Mouse (Mus musculus) cerebellum, postnatal 4 days (tissue): ENCODE results near the gene Limch1.

Experiments
- DNase-seq, 2 experiments: peaks; one replicate each; pipeline ENCODE4 v3.0.0; 2022; ENCODE audit warnings: low spot score in 2 of 2, mixed read lengths in 1 of 2

Gene Limch1

DNA sequence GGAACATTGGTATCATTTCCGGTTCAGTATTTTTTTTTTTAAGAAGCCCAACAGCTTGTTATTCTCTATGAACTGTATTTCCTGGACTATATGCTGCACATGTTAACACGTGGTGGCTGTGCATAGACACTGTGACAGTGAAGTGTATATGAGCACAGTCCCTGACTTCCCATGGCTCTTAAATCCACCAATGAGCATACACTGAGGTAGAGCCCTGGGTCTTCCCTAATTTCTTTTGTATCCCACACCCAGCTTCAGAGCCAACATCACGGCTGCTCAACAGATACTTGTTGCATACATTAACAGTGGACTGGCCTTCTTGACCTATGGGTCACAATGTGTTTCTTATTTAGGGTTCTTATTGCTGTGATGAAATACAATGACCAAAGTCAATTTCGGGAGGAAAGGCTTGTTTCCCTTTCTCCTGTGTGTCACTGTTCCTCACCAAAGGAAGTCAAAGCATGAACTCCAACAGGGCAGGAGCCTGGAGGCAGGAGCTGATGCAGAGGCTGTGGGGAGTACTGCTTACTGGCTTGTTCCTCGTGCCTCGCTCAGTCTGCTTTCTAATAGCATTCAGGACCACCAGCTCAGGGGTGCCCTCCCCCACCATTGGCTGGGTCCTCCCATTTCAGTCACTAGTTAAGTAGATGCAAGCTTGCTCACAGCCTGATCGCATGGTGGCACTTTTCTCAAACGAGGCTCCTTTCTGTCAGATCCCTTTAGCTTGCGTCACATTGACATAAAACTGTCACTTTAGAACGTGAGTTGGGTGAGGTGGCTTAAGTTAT, 130.6 kb downstream of the Limch1 start:
- DNase-seq, result no peak

DNA sequence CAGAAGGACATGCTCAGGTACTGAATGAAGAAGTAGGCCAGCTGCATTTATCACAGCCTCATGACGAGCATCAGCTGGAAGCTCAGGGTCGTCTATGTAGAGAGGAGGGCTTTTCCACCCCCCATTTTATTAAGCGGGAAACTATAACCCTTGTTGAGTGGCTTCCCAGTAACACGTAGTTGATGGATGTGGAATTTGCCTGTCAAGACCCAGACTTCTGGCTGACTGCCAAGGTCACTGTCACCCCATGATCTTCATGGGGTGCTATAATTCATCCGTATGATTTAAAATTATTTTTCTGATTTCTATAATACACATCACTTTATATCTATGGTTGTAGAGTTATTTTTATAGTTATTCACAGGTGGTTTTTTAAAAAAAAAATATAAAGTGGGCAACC, 131.4 kb downstream of the Limch1 start:
- no peak for DNase-seq

DNA sequence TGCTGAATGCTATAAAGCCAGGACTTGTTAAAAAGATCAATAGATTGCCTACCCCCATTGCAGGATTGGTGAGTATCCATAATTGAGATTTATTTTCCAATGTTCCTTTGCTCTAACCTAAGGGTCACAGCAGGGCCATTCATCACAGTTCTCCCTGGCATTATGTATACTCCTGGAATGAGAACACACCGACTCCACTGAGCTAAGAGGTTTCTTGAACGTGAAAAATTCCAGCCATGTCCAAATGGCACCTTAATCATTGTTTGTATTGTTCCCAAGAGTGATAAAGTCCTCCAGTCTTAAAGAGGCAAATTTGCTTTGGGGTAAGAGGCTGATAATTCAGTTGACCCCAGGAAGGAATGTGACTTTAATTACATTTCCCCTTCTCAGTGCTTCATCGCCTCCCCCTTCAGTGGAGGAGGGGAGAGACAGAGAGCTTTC, 136.3 kb downstream of the Limch1 start:
- no peak for DNase-seq

DNA sequence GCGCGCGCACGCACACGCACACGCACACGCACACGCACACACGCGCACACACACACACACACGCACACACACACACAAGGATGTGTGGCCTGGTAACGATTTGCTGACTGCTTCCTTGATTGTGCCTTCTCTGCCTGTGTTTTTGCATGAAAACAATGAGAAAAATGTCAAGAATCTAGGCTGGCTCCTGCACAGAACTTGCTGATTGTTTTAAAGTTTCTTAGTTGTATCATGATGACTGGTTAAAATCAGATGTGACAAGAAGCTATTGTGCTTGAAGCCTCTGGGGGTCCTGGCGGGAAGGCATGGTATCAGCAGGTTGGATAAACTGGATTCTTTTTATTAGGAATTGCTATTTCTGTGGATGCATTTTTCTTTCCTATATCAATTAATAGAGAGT, 137.1 kb downstream of the Limch1 start:
- DNase-seq, result no peak

DNA sequence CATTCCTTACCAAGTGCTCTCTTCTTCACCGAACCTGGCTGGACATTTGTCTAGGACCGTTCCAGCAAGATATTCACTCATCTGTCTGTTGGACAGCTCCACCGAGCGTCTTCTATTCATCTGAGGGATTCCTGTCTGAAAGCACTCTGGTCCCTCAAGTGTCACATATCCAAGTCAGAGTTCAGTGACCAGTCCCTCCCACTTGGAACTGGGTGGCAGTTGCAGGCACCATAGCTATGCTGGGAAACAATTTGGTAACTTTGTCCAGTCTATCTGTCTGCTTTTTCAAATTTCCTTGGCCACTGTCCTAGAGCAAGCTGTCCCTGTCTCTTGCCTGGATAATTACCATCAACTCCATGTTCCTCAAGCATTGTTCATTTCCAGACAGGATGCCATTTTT, 138.9 kb downstream of the Limch1 start:
- no peak for DNase-seq

DNA sequence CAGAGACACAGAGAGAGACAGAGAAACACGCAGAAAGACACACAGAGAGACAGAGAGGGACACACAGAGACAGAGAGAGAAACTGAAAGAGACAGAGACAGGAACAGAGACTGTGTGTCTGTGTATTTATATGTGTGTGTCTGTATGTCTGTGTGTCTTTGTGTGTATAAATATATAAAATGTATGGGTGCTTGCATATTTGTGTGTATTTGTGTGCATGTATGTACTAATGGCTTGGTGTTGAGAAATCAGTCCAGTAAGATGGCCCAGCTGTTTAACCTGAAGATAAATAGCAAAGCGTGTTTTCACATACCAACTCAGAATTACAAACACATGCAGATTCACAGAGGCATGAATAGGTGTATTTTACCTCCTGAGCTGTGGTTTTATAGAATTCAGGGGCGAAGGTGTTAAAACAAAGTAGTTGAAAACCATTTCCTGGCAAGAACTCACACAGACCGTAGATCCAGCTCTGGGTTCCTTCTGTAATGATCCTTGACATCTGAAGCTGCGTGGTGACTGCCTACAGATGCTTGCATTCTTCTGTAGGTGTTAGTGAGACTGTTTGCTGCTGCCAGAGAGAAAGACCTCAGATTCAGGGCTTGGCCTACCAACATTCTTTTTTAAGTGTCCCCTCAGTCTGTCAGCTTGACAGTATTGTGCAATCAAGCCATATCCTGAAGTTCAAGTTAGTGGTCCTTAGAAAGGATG, 140.9 kb downstream of the Limch1 start:
- no peak for DNase-seq

DNA sequence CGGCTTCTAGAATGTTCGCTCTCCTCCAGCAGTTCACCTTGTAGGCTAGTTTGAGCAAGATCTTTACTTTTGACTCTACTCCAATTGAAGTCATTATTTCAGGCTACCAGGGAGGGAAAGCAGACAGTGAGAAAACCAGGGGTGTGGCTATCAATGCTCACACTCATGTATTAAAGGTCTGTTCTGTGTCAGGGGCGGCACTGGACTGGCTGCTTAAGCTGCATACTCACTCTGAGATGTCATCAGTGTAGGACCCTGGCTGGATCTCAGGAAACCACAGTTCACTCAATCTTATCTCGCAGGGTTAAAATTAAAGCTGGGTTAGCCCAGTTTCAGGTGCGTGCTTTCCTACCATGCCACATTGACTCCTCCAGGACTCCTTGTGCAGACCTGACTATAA, 142.4 kb downstream of the Limch1 start:
- no peak for DNase-seq

DNA sequence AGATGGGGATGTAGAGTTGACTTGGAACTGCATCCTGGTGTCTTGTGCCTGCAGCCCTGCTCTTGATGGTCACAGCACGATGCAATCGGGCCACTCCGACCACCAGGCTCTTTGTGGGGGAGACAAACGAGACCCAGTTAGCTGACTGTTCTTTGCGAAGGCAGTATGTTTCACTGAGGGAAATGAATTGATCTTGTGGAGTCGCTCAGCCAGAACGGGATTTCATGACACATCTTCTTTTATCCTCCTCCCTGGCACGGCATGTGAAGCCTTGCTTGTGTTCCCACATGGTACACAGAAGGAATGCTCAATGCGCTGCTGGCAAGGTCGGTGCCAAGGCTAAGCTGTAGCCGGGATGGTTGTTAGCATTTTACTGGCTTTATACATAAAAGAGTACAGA, 143.7 kb downstream of the Limch1 start:
- peak in 1 of 2 experiments; percentile 44 for DNase-seq

DNA sequence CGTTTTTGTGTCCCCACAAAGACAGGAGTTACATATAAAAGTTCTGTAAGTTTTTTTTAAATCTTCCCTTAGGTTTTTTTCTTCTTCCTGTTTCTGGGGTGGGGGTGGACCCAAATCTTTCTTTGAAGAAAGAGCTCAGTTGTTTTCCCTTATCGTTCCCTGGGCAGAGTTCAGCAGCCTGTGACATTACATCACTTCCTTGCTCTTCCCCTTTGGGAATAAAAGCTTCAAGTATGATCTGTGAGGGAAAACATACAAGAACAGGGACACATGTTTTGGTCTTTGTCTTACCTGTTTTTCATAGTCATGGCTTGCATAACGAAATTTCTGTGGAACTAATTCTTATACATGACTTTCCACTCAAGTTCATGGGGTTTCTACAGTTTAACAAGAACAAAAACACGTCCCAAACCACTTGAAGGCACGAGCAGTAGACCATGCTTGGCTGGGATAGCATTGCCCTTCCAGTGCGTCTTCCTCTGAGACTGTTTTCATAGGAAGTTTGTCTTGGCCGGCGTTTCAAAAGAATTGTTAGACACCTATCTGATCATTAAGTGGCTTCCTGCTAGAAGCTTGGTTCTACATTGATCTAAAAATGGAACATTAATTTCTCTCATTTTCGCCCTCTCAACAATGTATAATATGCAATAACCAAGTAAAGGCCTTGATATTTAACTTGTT, 150.0 kb downstream of the Limch1 start:
- DNase-seq, result no peak

DNA sequence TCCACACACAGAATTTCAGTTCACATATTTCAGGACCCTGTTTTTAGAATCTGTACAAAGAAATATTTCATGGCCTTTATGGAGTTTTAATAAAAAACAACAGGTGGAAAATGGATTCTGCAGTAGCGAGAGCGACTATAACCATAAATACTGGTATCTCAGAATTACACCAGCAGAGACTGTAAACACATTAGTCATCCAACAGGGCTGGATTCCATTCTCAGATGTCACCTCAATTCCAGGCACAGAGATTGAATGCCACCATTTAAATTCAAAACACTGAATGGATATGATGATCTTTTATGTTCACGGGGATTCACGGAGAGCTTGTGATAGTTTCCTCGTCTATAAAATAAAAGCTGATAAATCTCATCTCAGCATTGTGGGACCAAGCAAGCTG, 152.0 kb downstream of the Limch1 start:
- no peak for DNase-seq

DNA sequence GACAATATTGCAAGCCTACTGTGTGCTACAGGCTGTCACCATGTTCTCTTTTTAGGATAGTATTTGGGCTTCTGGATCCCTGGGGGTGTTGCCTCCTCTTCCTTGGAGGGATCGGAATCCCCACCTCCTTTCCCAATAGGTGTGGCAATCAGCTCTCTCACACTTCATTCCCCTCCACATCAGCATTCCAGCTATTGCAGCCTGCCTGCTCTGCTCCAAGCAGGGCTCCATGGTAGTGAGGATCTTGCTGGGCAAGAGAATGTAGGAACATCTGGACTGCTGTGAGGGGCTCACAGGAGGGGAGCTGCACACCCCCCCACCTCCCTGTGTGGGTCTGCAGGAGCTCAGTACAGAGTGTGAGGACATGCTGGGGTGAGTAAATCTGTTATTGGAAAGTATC, 152.6 kb downstream of the Limch1 start:
- DNase-seq, result no peak

DNA sequence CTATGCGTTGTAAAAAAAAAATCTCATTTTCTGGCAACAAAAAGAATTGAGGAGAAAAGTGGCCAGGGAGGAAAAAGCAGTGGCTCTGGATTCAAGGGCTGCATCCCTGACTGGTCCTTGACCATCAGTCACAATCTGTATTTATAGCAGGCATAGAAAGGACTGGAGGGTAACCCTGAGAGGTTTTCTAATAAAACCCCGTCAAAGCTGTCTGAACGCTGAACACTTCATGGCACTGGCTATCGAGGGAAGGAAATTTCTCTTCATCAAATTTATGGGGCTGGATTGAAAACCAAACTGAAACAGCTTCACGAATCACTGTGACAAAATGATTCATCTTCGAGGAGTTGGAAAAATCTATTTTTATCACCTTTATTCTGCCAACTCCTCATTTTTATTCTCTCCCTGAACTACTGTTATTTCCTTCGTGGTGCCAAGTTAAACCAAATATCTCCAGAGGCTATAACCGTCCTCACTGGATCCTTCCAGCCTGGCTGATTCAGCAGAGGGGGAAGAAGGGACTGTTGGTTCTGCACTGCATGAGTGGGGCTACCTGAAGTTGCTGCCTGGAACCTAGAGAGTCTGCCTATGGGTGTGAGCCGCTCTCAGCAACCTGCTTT, 153.3 kb downstream of the Limch1 start:
- no peak for DNase-seq

DNA sequence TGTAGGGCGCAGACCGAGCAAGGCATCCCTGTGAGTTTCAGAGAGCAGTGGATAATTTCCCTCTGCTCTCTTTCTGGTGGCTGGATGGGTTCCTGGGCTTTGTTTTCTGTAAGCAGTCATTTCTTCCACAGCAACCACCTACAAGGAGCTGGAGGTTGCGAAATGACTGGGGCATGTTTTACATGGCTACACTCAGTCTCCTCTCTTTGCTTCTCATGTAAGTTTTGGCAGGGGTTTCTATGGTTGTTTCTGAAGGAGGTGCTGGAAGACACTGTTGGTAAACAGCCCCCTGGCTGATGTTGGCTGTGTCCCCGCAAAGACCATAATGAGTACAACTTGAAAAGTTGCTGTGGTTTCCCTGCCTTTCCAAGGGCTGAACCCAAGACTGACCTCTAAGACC, 155.5 kb downstream of the Limch1 start:
- DNase-seq, result no peak

DNA sequence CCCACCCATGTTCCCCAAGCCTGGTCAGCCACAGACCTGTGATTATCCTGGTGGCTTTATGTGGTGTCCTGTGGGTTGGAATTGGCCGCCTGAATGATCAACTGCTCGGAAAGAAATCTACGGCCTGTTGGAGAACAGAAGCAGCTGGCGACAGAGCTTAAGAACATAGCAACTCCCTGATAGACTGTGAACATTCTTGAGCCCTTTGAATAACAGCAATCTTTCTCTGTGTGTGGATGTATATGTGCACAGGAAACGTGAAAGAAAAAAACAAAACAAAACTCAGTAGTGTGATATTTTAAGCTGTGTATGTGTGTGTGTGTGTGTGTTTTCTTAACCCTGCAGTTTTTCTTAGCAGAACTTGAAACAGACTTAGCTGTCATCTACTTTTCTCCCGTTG, 159.2 kb downstream of the Limch1 start:
- no peak for DNase-seq

DNA sequence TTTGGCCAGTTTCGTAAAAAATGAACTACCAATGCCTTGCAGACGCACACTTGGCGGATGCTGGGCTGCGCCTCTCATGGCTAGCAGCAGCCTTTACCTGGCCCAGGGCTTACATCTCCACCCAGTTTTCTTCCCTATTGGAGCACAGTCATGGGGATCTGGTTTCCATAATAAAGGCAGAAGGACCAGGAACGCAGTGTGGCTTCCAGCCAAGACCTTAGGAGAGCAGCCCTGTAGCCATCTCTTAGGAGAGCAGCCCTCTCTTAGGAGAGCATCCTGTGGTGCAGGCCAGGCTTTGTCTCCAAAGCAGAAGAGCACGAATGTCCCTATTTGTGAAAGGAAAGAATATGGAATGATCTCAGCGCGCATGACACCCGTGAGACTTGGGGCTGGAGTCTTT, 163.3 kb downstream of the Limch1 start:
- DNase-seq, result no peak

DNA sequence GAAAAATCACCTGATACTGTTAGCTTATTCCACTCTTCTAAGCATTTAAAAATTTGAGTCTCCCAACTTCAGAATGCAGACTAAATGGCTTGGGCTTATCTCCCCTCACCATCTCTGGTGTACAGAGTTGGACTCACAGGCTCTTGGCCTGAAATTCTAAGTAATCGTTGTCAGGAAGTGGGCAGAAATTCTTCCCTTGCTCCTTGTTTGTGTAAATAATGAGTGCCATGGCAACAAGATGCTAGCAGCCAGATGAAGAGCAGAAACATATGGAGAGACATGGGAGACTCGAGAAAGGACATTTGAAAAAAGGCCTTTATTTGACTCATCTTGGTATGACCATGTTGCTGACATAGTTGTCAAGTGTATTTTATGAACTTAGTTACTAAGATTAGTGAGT, 164.3 kb downstream of the Limch1 start:
- no peak for DNase-seq

DNA sequence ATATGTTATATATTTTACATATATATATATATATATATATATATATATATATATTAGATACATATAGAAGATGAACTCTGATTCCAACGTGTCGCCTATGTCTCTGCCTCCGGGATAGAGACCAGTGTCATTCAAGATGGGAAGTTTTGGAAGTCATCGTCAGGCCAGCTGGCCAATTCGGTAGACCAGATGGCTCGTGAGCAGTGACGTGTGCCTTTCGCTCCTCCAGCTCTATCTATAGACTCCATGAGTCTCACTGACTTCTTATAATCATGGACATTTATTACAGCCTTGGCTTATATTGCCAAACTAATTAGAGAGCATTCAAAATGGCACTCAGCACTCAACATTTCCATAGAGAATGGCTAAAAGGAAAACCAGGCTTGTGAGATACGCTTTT, 165.0 kb downstream of the Limch1 start:
- DNase-seq, result no peak

DNA sequence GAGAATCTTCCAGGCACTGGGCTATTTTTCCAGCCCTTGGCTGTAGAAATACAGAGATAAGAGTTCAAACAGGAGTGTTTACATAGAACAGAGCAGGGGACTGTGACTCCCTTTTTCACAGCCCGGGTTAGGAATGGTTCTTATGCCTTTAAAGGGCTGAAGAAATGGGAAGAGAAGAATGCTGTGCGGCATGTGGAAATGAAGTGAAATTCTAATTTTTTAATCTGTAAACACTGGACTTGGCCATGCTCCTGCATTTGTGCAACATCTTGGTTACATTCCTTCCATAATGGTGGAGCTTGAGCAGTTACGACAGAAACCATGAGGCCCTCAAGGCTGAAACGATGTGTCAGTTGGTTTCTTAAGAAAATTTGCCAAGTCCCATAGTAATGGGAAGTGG, 165.4 kb downstream of the Limch1 start:
- DNase-seq, result no peak

DNA sequence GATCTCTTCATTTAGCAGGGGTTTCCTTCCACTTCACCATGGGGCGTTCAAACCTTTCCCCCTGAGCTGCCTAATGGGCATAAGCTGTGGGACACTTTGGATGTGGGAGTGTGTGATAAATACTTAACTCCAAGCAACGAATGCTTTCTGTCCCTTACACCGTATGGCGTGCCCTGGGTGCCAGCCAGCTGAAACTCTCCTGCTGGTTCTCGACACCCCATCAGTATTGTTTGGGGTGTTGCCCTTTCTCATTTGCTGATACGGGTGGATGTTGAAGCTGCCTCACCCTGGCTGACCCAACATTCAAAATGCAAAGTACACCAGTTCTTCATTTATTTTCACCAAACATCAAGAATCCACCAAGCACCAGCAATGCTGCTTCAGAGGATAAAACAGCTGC, 168.2 kb downstream of the Limch1 start:
- no peak for DNase-seq

DNA sequence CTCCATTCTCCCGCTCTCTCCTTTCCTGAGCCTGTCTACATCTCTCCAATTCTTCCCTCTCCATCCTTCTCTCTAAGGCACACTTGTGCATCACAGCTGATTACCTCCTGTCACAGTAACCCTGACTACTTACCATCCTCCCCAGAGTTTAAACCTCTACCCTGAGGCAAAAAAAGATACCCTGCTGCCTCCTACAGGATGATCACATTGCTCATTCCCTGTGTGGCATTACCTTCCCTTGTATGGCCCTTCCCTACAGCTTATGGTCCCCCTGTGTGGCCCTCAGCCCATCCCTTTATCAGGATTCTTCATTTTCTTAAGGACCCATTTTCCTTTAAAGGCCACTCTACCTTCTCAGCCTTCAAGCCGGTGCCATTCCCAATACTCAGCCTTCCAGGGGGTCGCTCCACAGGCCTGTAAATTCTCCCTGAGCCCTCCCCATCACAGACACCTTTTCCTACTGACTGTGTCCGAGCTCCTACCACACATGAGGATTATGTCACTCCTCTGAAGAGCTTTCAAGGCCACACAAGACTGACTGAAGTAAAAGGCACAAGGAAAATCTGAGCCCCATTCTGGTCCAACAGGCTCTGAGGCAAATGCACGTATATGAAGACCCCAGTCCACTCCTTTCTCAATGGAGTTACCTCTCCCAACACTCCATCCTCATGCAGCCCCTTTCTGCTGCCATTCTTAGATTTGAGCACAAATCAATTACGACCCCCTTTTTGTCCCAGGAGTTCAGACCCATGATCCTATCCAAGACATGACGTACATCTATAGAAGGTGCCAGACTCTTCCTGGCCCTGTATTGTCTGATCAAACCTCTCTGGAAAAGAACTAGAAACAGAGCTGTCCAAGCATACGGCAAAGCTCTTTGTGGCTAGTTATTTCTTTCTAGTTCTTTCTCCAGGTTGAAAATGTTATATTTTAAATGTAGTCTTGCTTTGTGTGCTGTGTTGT, 172.0 kb downstream of the Limch1 start:
- DNase-seq, result no peak
